Mouse (Mus musculus) liver, embryonic 14.5 days (tissue): Measurements from ENCODE around the gene Setd7.

Experiments
- CTCF ChIP-seq: IDR thresholded peaks from 2 replicates; pipeline ENCODE4 v1.5.1; 2016; ENCODE audit warnings: antibody characterized with exemption, low read depth, control low read depth
- EP300 ChIP-seq: IDR thresholded peaks from 2 replicates; pipeline ENCODE4 v1.6.1; 2016; ENCODE audit warnings: antibody characterized with exemption, low read depth

DNA sequence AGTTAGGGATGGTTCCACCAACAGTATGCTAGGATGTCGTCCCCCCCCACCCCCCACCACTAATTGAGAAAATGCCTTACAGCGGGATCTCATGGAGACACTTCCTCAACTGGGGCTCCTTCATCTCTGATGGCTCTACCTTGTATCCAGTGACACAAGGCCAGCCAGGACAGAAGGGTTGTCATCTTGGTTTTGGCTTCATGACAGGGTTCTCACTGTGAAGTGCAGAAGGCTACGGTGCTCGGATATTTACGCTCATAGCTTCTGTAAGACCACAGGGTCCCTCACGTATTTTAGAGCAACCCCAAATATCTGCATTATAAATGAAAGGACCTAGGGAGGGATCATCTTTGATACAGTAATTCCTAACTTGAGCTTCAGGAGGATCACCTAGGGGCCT, 30.9 kb upstream of the Setd7 start:
- TF ChIP-seq CTCF (no peak), EP300 (no peak)
